Mouse (Mus musculus): ENCODE measurements around the gene Rprd2.

- TF ChIP-seq POLR2A (IDR thresholded peaks at IDR 0.05; ENCODE audit: extremely low read depth, insufficient read depth, low read length): no peak
- no peak for TF ChIP-seq CTCF (IDR thresholded peaks at IDR 0.05; ENCODE audit: low read depth, low read length)
Observed at GRCm38 (mm10) chr3:95866071-95866470, 47.4 kb upstream of the Rprd2 start.
